Mouse (Mus musculus) mouse embryonic stem cell (cell line): ENCODE data around the gene Neu1.

Source experiments
- in situ Hi-C, 2 experiments: fragments of 300-500 bp; cut with MboI; formaldehyde crosslinking; loops; 1 replicate in 1 of 2; 3 replicates in 1 of 2; pipeline ENCODE4 v1.14.3; 2019 to 2020; ENCODE audit warnings: low sequenced_read_pairs in 2 of 2, low pct_unique_long_range_greater_than_20kb in 1 of 2, mixed read lengths in 1 of 2; ENCODE audit not compliant: unreplicated experiment in 1 of 2

The Neu1 gene

DNA sequence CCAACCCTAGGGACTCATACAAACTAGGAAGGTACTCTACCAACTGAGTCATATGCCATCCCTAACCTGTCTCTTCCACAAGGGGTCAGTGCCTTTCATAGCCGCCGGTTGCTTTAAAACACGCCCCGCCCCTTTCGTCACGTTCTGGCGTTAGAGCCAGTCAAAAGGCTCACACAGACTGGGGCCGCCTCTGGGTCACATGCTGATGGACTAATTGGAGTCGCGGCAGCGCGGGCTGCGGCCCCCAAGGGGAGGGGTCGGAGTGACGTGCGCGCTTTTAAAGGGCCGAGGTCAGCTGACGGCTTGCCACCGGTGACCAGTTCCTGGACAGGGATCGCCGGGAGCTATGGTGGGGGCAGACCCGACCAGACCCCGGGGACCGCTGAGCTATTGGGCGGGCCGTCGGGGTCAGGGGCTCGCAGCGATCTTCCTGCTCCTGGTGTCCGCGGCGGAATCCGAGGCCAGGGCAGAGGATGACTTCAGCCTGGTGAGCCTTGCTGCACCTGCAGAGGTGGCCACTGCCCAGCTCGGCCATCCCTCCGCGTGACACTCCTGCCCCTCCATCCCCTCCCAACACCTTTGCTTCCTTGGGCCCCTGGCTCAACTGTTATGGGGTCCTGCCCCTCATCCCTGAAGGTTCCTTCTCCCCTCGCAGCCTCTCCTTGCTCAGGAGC is at the start of gene Neu1:
Gene Neu1, plus strand, starts transcription at position 193 of the 674 bp plus-strand sequence.
- in situ Hi-C loops, result loop anchor here in 1 of 2 experiments (25.0 kb wide), 1 partner anchor 219 kb away; no protein-coding TSS in a partner anchor

DNA sequence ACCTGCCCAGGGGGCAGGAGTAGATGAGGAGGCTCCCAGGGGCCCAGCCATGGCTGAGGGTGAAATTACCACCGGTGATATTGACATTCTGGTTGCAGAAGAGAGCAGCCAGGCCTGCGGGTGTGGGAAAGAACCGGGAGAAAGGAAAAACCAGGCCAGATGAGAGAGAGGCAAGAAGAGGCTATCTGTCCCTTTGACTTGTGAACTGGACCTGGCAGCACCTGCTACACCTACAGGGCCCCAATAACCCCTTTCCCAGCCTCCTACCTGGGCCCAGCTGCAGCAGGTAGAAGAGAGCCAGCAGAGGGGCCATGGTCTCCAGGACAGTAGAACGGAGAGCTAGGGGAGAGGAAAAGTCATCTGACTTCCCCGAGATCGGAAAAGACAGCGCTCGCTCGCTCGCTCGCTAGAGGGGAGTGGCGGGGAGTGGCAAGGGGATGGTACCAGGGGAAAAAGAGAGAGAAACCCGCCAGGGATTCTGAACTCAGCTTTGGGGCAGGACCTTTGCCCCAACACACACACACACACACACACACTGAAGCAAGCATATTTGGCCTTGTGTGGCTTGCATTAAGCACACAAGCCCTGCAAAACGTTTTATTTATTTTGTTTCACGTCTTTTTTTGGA is 49.3 kb upstream of the Neu1 start, which contains the start of gene Gm20547:
Gene Gm20547, minus strand, starts transcription at position 360 of the 628 bp plus-strand sequence.
- in situ Hi-C loops, result no loop called here

DNA sequence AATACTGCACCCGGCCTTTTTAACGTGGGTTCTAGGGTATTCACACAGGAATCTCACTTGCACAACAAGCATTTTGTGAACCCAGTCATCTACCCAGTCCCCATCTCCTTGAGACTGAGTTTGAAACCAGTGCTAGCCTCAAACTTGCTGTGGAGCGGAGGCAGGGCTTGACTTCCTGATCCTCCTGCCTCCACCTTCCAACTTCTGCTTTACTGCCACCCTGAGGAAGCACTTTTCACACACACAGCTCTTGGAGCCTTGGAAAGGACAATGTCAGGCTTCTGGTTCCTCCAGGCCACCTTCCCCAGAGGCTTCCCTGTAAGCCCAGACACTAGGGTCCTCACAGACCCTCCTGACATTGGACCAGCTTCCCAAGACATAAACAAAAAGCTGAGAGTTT is 47.7 kb upstream of the Neu1 start:
- in situ Hi-C loops, result no loop called here

DNA sequence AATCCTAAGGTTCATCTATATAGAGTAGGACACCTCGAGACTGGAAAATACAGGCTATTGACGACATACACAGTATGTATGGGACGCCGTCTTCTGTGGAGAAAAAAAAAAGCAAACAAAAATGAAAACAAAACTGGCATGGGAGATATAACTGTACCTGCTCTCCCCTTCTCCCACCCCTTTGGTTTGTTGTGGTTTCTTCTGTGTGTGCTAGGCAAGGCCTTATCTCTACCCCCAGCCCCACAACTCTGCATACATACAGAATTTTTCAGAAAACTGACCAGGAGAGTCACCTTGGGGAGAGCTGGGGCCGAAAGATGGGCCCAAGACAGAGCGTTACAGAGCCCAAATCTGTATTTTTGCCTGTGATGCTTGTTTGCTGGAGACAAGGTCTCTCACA is 46.3 kb upstream of the Neu1 start:
- in situ Hi-C loops, result no loop called here

DNA sequence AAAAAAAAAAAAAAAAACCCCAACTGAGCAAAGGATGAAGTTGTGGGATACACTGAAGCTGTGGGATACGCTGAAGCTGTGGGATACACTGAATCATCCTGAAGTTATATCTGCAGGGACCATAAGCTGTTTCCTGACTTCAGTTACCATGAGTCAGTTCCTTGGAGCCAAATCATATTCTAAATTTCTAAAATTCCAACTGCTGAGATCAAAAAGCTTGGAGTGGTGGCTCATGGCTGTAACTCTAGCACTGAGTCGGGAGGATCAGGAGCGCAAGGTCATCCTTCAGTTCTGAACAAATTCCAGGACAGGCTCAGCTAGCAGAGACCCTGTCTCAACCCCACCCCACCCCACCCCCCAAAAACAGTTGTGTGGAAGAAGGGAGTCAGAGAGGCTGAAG is 45.4 kb upstream of the Neu1 start:
- in situ Hi-C loops, result no loop called here

DNA sequence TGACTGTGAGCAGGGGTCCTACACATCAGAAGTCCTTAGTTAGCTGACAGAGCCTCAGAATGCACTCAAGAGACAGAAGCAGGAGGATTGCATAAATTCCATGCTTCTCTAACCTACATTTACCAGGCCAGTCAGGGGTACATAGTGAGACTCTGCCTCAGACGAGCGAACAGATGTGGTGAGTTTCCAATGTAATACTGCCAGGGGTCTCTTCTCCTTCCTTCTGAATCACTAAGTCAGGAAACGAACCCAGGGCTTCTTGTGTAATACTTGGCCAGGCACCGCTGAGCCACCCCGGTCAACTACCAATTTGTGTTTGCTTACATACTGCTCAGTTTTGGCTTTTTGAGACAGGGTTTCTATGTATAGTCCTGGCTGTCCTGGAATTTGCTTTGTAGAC is 43.1 kb upstream of the Neu1 start:
- in situ Hi-C loops, result no loop called here

DNA sequence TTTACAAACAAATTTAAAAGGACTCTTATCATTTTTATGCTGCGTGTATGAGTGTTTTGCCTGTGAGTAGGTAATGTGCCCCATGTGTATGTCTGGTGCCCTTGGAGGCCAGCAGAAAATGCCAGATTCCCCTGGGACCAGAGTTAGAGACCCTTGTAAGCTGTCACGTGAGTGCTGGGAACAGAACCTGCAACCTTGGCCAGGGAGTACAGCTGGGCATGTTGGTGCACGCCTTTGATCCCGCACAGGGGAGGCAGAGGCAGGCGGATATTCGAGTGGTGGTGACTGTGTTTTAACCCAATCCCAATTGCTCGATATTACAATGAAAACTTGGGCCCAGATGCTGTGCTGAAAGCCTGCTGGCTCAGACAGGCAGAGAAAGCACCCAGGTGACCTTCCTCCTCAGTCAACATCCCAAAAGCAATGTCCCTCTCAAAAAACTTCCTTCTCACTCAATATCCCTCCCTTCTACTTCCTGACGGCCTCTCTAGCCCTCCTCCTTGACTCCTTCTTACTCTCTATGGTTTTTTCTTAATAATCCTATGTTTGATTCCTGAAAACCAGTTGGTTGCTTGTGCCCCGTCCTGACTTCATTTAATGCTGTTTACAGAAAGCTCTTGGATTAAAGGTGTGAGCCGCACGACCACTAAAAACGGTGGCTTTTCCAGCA is 40.8 kb upstream of the Neu1 start:
- in situ Hi-C loops, result no loop called here

DNA sequence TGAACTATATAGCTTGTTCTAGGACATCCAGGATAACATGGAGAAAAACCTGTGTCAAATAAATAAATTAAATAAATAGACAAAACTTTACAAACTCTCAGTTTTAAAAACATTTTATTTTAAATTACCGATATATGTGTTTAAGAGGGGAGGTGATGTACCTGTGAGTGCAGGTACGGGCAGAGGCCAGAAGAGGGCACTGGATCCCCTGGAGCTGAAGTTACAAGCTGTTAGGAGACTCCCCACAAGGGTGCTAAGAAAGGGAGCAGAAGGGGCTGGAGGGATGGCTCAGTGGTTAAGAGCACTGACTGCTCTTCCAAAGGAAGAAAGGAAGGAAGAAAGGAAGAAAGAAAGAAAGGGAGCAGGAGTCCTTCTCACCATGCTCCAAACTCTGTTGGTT is 39.7 kb upstream of the Neu1 start:
- in situ Hi-C loops, result no loop called here

DNA sequence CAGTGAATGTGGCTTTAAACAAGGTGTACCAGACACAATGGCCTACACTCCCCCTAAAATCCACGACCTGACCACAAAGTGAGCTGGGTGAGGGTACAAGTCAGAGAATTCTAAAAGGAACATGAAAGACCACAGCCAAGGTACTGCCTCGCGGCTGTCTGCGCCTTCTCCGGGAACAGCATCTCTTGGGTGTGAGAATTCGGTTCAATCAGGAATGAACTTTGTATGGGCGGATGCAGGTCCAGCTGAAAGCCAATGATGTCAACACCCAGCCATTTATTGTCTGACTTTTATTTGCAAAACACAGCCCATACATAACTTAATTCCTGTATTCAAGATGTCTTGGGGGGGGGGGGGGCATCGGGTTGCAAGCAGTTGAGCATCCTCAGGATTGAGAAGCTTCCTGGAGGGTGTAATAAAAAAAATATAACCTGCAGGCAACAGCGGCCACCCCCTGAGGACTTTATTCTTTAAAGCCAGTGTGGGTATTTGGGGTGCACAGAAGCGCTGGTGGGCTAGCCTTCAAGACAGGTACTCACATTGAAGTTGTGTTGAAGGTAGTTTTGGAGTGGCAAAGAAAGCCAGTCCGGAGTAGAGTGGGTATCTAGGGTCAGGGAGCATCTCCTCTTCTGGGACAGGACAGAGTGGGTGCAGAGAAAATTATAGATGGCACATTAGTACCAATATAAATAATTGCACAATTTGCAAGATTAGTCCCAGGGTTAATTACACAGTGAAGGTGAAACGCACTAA is 37.8 kb upstream of the Neu1 start:
- in situ Hi-C loops, result no loop called here

DNA sequence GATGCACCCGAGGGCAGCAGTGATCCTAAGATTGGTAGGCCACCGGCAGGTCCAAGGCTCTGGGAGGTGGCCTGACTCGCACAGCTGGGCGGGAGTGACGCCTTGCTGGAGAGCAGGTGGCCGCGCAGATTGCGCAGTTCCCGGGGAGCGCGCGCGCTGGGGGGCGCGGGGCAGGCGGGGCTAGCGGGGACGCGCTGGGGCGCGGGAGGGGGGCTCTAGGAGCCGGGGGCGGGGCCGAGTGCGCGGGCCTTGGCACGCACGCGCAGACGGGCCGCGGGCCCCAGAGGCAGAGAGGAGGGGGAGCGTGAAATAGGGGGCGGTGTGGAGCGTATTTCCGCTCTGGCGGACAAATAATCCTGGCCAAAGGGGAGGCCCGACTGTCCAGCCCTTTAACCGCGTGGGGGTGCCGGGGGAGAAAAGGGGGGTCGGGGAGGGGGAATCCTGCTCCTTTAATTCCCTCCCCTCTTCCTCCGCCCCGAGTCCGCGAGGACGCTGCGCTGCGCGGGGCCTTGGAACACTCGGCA is 36.9 kb upstream of the Neu1 start:
- in situ Hi-C loops, result no loop called here

DNA sequence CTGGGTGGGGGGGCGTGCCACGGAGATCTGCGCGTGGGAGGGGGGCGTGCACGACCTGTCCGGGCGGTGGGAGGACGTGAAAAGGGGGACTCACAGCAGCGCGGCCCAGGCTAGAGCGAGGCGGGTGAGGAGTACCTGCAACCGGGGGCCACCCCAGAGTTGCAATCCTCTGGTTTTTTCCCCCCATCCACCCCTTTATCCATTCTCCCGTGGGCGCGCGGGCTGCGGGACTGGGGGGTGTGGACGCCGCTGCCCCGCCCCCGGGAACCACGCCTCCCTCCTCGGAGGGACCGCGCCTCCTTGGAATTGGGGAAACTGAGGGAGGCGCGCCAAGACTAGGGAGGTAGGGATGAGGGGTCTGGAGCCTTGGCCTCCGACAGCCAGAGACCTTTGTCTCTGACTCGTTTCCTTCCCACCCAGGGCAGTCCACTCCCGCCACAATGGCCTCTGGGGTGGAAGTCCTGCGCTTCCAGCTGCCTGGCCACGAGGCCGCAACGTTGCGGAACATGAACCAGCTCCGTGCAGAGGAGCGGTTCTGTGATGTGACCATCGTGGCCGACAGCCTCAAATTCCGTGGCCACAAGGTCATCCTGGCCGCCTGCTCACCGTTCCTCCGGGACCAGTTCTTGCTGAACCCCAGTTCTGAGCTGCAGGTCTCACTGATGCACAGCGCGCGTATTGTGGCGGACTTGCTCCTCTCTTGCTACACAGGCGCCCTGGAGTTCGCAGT is 36.1 kb upstream of the Neu1 start:
- in situ Hi-C loops, result no loop called here

DNA sequence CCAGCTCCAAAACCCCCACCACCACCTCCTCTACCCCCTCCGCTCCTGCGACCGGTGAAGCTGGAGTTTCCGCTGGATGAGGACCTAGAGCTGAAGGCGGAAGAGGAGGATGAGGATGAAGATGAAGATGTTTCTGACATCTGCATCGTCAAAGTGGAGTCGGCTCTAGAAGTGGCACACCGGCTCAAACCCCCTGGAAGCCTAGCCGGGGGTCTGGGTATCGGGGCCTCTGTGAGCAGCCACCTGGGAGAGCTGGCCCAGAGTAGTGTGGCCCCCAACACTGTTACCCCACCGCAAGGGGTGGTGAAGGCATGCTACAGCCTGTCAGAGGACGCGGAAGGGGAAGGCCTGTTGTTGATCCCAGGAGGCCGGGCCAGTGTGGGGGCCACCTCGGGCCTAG is 35.3 kb upstream of the Neu1 start:
- in situ Hi-C loops, result no loop called here

DNA sequence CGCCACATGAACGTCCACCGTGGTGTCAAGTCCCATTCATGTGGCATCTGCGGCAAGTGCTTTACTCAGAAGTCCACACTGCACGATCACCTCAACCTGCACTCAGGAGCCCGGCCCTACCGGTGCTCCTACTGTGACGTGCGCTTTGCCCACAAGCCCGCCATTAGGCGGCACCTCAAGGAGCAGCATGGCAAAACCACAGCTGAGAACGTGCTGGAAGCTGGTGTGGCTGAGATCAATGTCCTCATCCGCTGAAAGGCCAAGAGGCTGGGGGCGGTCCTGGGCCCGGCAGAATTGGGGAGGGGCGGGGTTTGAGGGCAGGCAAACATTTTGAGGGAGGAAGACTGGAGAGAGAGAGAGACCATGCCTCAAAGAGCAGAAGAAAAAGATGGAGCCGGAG is 34.7 kb upstream of the Neu1 start:
- in situ Hi-C loops, result no loop called here

DNA sequence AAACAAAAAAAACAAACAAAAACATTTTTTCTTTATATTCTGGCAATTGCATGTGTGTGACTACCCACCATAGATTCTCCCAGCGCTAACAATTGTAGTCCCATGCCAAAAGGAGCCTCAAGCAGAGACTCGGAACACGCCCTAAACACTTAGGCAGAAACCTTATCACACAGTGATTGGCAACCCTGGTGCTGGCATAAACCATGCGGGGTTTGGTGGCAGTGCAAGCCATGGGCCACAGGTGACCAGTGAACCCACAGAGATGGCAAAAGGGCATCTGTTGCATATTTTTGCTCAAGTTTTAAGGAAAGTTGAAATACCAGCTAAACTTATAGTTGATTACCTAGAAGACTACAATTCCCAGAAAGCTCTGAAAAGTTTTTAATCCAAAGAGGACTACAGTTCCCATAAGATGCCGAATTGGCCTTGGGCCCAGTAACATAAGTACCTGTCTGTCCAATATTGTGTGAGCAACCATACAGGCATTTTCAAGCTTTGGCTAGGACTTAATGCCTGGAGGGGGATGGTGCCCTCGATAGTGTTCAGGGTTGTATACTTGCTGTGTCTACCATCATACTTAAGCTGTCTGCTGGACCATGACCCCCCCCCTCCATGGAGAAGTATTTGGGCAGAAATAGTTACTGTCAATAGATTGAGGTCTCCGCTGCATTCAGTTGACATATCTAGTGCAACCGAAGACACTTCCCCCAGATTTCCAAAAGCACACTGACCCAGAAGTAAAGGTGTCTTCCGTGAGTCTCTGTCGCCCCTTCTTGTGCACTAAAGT is 33.5 kb upstream of the Neu1 start:
- in situ Hi-C loops, result no loop called here

DNA sequence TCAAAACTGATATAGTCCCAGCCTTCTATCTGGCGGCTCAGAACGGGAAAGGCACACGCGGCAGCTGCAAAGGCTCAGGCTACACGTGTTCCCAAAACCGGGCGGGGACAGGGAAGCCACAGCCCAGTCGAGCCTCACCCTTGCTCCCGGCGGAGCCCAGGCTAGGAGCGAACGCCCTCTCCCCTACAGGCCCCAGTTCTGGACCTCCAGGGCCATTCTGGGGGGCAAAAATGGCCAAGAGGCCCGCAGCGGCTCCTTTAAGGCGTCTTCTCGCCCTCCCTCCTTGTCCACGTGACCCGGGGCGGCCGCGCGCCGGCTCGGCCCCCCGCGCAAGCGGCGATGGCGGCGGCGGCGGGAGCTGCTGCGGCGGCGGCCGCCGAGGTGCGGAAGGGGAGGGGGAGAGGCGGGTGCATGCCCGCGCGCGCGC is 32.9 kb upstream of the Neu1 start, which contains the start of the genes C2 and Ehmt2:
Gene C2, minus strand, starts transcription at position 106 of the 427 bp plus-strand sequence.
Gene Ehmt2, plus strand, starts transcription at position 310 of the 427 bp plus-strand sequence.
- in situ Hi-C loops, result no loop called here

DNA sequence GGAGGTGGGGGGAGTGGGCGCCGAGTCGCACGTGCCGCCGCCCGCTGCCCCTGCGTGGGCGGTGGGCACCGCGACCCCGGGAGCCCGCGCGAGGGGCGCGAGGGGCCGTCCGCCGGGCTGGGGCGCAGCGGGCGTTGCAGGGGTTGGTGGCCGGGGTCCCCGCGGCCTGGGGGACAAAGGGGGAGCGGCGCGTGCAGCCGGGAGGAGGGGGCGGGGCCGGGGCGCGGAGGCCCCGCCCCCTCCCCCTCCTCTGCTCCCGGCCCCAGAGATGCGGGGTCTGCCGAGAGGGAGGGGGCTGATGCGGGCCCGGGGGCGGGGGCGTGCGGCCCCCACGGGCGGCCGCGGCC is 32.4 kb upstream of the Neu1 start:
- in situ Hi-C loops, result no loop called here

DNA sequence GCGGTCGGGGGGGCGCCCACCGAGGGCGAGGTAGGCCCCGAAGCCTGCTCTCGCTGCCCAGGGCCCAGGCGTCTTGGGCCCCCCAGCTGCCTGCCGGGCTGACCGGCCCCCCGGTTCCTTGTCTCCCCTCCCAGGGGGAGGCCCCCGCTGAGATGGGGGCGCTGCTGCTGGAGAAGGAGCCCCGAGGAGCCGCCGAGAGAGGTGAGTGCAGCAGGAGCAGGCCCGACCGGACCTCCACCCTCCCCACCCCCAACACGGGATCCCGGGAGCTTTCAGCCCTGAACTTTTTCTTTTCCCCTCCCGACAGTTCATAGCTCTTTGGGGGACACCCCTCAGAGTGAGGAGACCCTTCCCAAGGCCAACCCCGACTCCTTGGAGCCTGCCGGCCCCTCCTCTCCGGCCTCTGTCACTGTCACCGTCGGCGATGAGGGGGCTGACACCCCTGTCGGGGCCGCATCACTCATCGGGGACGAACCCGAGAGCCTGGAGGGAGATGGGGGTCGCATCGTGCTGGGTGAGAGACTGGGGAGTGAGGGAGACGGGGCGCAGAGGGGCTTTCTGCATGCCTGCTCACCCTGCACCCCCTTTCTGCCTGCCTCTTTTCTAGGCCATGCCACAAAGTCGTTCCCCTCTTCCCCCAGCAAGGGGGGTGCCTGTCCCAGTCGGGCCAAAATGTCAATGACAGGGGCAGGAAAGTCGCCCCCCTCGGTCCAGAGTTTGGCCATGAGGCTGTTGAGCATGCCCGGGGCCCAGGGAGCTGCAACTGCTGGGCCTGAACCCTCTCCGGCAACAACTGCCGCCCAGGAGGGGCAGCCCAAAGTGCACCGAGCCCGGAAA is 31.8 kb upstream of the Neu1 start:
- in situ Hi-C loops, result no loop called here
